Mouse (Mus musculus): Measurements from ENCODE around the gene Knstrn. TPM values are rescaled to one million over a fixed set of nuclear protein-coding genes. Genes with fewer than 3 reads are reported as not detected.

The Knstrn gene
- total RNA-seq, 1 experiment = 36.5 TPM

DNA sequence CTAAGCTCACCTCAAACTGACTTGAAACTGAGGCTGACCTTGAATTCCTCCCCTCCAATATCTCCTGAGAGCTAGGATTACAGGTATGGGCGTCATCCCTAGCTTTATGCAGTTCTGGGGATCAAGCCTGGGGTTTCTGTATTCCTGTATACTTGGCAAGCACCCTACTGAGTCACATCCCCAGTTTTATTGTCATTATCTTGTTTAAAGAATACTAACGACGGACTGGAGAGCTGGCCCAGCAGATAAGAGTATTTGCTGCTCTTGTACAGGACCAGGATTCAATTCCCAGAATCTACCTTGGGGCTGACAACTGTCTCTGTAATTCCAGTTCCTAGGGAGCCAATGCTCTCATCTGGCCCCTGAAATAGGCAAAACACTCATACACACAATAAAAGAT lies 8.0 kb upstream of the Knstrn start:
- Histone ChIP-seq H3K9me3 (ENCODE audit: control insufficient read depth, insufficient read depth, low read depth, low read length) (no peaks in the 10 kb centered on the region), H3K36me3 (ENCODE audit: control insufficient read depth, insufficient read depth, low read length, poor library complexity, severe bottlenecking) (no peaks in the 10 kb centered on the region), H3K4me1 (ENCODE audit: control insufficient read depth in 2 of 2, insufficient read depth in 2 of 2, low read length in 2 of 2, poor library complexity in 1 of 2) (no peaks in the 10 kb centered on the region), H3K4me3 (ENCODE audit: insufficient read depth in 1 of 2, low read depth in 1 of 2, low read length in 2 of 2, poor library complexity in 1 of 2, severe bottlenecking in 1 of 2) (no peak overlapping the region), H3K27ac (ENCODE audit: insufficient read depth, low read depth, low read length, poor library complexity, severe bottlenecking) (no peak overlapping the region), H3K9ac (ENCODE audit: insufficient read depth, low read depth, low read length, poor library complexity, severe bottlenecking) (no peak overlapping the region)
- in situ Hi-C loops (cut with MboI; ENCODE audit: low sequenced_read_pairs in 2 of 2, unreplicated experiment in 2 of 2) = no loop called here
- no peak for DNase-seq (ENCODE audit: low read depth, low spot score)
- TF ChIP-seq MAFK (IDR thresholded peaks at IDR 0.05; ENCODE audit: insufficient read depth, low read depth, low read length) (no peak), ZC3H11A (IDR thresholded peaks at IDR 0.05; ENCODE audit: borderline replicate concordance, low read depth, low read length) (no peak), ZNF384 (IDR thresholded peaks at IDR 0.05; ENCODE audit: low read depth, low read length) (no peak), HCFC1 (IDR thresholded peaks at IDR 0.05; ENCODE audit: borderline replicate concordance, insufficient read depth, low read length) (no peak)

DNA sequence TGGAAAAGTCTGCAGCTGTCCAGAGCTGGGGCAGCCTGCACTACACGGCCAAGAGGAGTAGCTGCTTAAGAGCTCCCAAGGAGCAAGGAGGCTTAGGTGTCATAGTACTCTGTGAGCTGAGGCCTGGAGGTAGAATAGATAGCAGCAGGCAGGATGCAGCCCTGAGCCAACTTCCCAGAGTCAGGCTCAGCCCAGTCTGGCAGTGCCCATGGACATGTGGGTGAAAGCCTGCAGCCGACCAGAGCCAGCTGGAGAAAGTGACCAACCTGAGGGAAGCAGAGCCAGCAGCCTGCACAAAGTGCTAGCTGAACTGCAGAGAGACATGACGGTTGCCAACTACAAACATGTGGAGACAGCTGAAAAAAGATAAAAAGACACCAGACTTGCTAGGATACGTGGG lies 6.9 kb upstream of the Knstrn start:
- Histone ChIP-seq H3K27ac (ENCODE audit: insufficient read depth, low read depth, low read length, poor library complexity, severe bottlenecking) (no peak overlapping the region), H3K9ac (ENCODE audit: insufficient read depth, low read depth, low read length, poor library complexity, severe bottlenecking) (no peak overlapping the region), H3K4me1 (ENCODE audit: control insufficient read depth in 2 of 2, insufficient read depth in 2 of 2, low read length in 2 of 2, poor library complexity in 1 of 2) (no peaks in the 10 kb centered on the region), H3K36me3 (ENCODE audit: control insufficient read depth, insufficient read depth, low read length, poor library complexity, severe bottlenecking) (no peaks in the 10 kb centered on the region), H3K4me3 (ENCODE audit: insufficient read depth in 1 of 2, low read depth in 1 of 2, low read length in 2 of 2, poor library complexity in 1 of 2, severe bottlenecking in 1 of 2) (no peak overlapping the region), H3K9me3 (ENCODE audit: control insufficient read depth, insufficient read depth, low read depth, low read length) (no peaks in the 10 kb centered on the region)
- in situ Hi-C loops (cut with MboI; ENCODE audit: low sequenced_read_pairs in 2 of 2, unreplicated experiment in 2 of 2) = no loop called here
- no peak for TF ChIP-seq ZC3H11A (IDR thresholded peaks at IDR 0.05; ENCODE audit: borderline replicate concordance, low read depth, low read length)
- no peak for TF ChIP-seq HCFC1 (IDR thresholded peaks at IDR 0.05; ENCODE audit: borderline replicate concordance, insufficient read depth, low read length)
- TF ChIP-seq CHD2 (IDR thresholded peaks at IDR 0.05; ENCODE audit: low read depth, low read length) = no peak
- TF ChIP-seq ZNF384 (IDR thresholded peaks at IDR 0.05; ENCODE audit: low read depth, low read length) = no peak
- TF ChIP-seq MAFK (IDR thresholded peaks at IDR 0.05; ENCODE audit: insufficient read depth, low read depth, low read length) = no peak
- no peak for DNase-seq (ENCODE audit: low read depth, low spot score)

DNA sequence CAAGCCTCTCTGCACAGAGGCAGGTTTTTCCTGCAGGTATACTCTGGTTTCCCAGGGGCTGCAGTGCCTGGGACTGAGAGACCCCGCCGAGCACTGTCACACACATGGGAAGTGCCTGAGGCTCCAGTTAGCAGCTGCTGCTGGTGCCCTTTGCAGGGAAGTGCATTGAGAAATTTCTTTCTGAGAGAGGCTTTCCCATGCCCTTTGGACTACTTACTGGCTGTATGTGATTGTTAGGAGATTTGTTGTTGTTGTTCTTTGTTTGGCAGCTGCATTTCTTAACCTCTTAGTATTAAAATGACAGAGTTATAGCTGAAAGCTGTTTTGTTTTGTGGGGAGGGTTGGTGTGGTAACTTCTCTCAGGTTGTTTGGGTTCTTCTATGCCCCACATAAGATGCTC lies 2.9 kb upstream of the Knstrn start:
- no peak for DNase-seq (ENCODE audit: low read depth, low spot score)
- TF ChIP-seq HCFC1 (IDR thresholded peaks at IDR 0.05; ENCODE audit: borderline replicate concordance, insufficient read depth, low read length) (no peak), ZNF384 (IDR thresholded peaks at IDR 0.05; ENCODE audit: low read depth, low read length) (no peak), CHD2 (IDR thresholded peaks at IDR 0.05; ENCODE audit: low read depth, low read length) (no peak), ZC3H11A (IDR thresholded peaks at IDR 0.05; ENCODE audit: borderline replicate concordance, low read depth, low read length) (no peak), MAFK (IDR thresholded peaks at IDR 0.05; ENCODE audit: insufficient read depth, low read depth, low read length) (no peak)
- Histone ChIP-seq H3K27ac (ENCODE audit: insufficient read depth, low read depth, low read length, poor library complexity, severe bottlenecking) (no peak overlapping the region), H3K36me3 (ENCODE audit: control insufficient read depth, insufficient read depth, low read length, poor library complexity, severe bottlenecking) (no peaks in the 10 kb centered on the region), H3K9ac (ENCODE audit: insufficient read depth, low read depth, low read length, poor library complexity, severe bottlenecking) (no peak overlapping the region), H3K9me3 (ENCODE audit: control insufficient read depth, insufficient read depth, low read depth, low read length) (no peaks in the 10 kb centered on the region), H3K4me1 (ENCODE audit: control insufficient read depth in 2 of 2, insufficient read depth in 2 of 2, low read length in 2 of 2, poor library complexity in 1 of 2) (peaks cover 0 to 3% of the 10 kb centered on the region in 2 experiments; a peak in 2 of 4 replicates), H3K4me3 (ENCODE audit: insufficient read depth in 1 of 2, low read depth in 1 of 2, low read length in 2 of 2, poor library complexity in 1 of 2, severe bottlenecking in 1 of 2) (no peak overlapping the region)
- in situ Hi-C loops (cut with MboI; ENCODE audit: low sequenced_read_pairs in 2 of 2, unreplicated experiment in 2 of 2) = no loop called here

DNA sequence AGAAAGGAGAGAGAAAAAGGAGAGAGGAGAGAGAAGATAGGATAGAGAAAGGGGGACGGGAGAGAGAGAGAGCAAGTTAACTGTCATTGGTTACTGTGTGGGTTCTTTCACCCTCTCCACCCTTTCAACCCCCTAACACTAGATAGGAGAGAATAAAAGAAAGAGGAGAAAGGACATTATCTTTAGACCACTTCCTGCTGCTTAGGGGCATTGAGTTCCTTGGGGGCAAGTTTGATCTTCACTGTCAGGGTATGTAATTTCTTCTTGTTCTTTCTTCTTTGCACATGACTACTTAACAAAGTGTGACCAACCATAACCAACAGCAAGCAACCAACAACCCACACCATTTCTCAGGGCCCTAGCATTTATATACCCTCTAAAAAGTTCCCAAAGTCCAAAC lies 1.1 kb upstream of the Knstrn start:
- no peak overlapping the region for H3K27ac ChIP-seq (ENCODE audit: insufficient read depth, low read depth, low read length, poor library complexity, severe bottlenecking)
- DNase-seq (ENCODE audit: low read depth, low spot score) = no peak
- H3K4me3 ChIP-seq (ENCODE audit: insufficient read depth in 1 of 2, low read depth in 1 of 2, low read length in 2 of 2, poor library complexity in 1 of 2, severe bottlenecking in 1 of 2) = no peak overlapping the region
- no peak for TF ChIP-seq HCFC1 (IDR thresholded peaks at IDR 0.05; ENCODE audit: borderline replicate concordance, insufficient read depth, low read length)
- no peak for TF ChIP-seq ZC3H11A (IDR thresholded peaks at IDR 0.05; ENCODE audit: borderline replicate concordance, low read depth, low read length)
- no peak for TF ChIP-seq CHD2 (IDR thresholded peaks at IDR 0.05; ENCODE audit: low read depth, low read length)
- no peak for TF ChIP-seq MAFK (IDR thresholded peaks at IDR 0.05; ENCODE audit: insufficient read depth, low read depth, low read length)
- no peak for TF ChIP-seq ZNF384 (IDR thresholded peaks at IDR 0.05; ENCODE audit: low read depth, low read length)
- no peak overlapping the region for H3K9ac ChIP-seq (ENCODE audit: insufficient read depth, low read depth, low read length, poor library complexity, severe bottlenecking)
- peaks cover 6% of the 10 kb centered on the region for H3K36me3 ChIP-seq (ENCODE audit: control insufficient read depth, insufficient read depth, low read length, poor library complexity, severe bottlenecking)
- in situ Hi-C loops (cut with MboI; ENCODE audit: low sequenced_read_pairs in 2 of 2, unreplicated experiment in 2 of 2) = no loop called here
- H3K4me1 ChIP-seq (ENCODE audit: control insufficient read depth in 2 of 2, insufficient read depth in 2 of 2, low read length in 2 of 2, poor library complexity in 1 of 2) = peaks cover 0 to 3% of the 10 kb centered on the region in 2 experiments; a peak in 2 of 4 replicates
- H3K9me3 ChIP-seq (ENCODE audit: control insufficient read depth, insufficient read depth, low read depth, low read length) = no peaks in the 10 kb centered on the region

DNA sequence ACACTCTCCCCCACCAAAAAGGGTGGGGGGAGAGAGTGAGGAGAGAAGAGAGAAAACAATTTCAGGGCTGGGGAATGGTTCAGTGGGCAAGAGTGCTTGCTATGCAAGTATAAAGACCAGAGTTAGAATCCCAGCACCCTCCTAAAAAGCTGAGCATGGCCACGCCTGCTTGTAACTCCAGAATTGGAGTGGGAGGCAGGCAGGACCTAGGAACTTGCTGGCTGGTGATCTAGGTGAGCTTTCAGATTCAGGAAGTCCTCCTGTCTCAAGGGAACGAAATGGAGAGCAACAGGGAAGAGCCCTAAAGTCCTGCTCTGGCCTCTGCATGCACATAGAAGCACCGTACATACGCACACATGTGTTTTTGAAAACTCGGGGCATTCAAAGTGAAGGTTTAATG lies 9.0 kb downstream of the Knstrn start:
- Histone ChIP-seq H3K9ac (ENCODE audit: insufficient read depth, low read depth, low read length, poor library complexity, severe bottlenecking) (no peak overlapping the region), H3K4me1 (ENCODE audit: control insufficient read depth in 2 of 2, insufficient read depth in 2 of 2, low read length in 2 of 2, poor library complexity in 1 of 2) (no peaks in the 10 kb centered on the region), H3K36me3 (ENCODE audit: control insufficient read depth, insufficient read depth, low read length, poor library complexity, severe bottlenecking) (peaks cover 31% of the 10 kb centered on the region), H3K4me3 (ENCODE audit: insufficient read depth in 1 of 2, low read depth in 1 of 2, low read length in 2 of 2, poor library complexity in 1 of 2, severe bottlenecking in 1 of 2) (no peak overlapping the region), H3K9me3 (ENCODE audit: control insufficient read depth, insufficient read depth, low read depth, low read length) (no peaks in the 10 kb centered on the region), H3K27ac (ENCODE audit: insufficient read depth, low read depth, low read length, poor library complexity, severe bottlenecking) (no peak overlapping the region)
- TF ChIP-seq ZC3H11A (IDR thresholded peaks at IDR 0.05; ENCODE audit: borderline replicate concordance, low read depth, low read length) (no peak), MAFK (IDR thresholded peaks at IDR 0.05; ENCODE audit: insufficient read depth, low read depth, low read length) (no peak), ZNF384 (IDR thresholded peaks at IDR 0.05; ENCODE audit: low read depth, low read length) (no peak)
- in situ Hi-C loops (cut with MboI; ENCODE audit: low sequenced_read_pairs in 2 of 2, unreplicated experiment in 2 of 2) = no loop called here
- DNase-seq (ENCODE audit: low read depth, low spot score) = no peak

Data from ES-E14 (cell line).